Comparison of ENCODE assay signal across 9 mouse cellular contexts in the genomic region with DNA sequence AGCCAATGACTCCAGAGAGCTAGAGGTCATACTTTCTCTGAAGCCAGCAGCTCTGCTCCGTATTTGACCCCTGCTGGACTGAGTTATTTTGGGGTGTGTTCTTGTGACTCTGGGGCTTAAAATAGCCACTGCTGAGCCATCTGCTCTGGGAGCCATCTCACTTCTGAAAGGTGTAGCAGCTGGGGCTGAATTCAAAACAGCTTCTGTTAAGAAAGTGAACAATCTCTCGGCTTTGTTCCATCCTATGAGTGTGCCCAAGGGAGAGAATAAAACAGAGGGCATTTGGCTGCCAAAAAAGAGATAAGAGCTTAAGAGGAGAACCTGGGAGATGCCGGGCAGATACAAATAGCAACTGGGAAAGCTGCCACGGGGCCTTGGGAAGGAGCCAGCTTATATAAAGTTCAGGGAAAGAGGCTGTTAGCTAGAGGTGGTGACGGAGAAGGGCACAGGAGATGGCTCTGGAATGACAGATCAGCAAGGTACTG.
A peak's percentile ranks its signal among the peaks of the same experiment; 100 is the strongest.
DNase-seq lines count a peak whose midpoint lies in the region; ATAC-seq and TF ChIP-seq lines count a peak whose summit lies in the region.
"Had no signal": no experiment of that assay in that cellular context is flagged by ENCODE, and none has a peak within 500 bp of the region (broad histone marks: within the 10 kb centered on the region; RNA-seq: fewer than 3 reads in every experiment).

No protein-coding gene starts in this region.

- TF ChIP-seq CTCF in thymus, adult 2 months (IDR thresholded peaks at IDR 0.05; ENCODE audit: borderline replicate concordance, control insufficient read depth, extremely low read depth, insufficient read depth, low read length, poor library complexity): no peak

- no peak overlapping the region for H3K4me3 ChIP-seq in intestine, embryonic 14.5 days (ENCODE audit: low read depth, low read length)
- no peak overlapping the region for H3K4me3 ChIP-seq in intestine, embryonic 16.5 days (ENCODE audit: low read length)
- H3K4me3 ChIP-seq in thymus, adult 2 months (ENCODE audit: control insufficient read depth, insufficient read depth, low read length): no peak overlapping the region

- no peaks in the 10 kb centered on the region for H3K9me3 ChIP-seq in intestine, embryonic 14.5 days (ENCODE audit: control insufficient read depth, low read length)
- no peaks in the 10 kb centered on the region for H3K9me3 ChIP-seq in intestine, embryonic 16.5 days (ENCODE audit: control insufficient read depth, low read length)

- H3K4me1 ChIP-seq in intestine, embryonic 14.5 days (replicated peaks; ENCODE audit: control insufficient read depth, insufficient read depth, low read length): 0 out of 2 replicates have a peak, but pooled peaks cover 4% of the 10 kb centered on the region
- H3K4me1 ChIP-seq in intestine, embryonic 16.5 days (ENCODE audit: control insufficient read depth, insufficient read depth, low read length): no peaks in the 10 kb centered on the region
- no peaks in the 10 kb centered on the region for H3K4me1 ChIP-seq in thymus, adult 2 months (replicated peaks; ENCODE audit: control insufficient read depth, insufficient read depth, low read length)

- H3K9ac ChIP-seq in intestine, embryonic 14.5 days (ENCODE audit: low read length): no peak overlapping the region
- no peak overlapping the region for H3K9ac ChIP-seq in intestine, embryonic 16.5 days (ENCODE audit: low read depth, low read length)

- no peak overlapping the region for H3K27ac ChIP-seq in intestine, embryonic 14.5 days (ENCODE audit: low read depth)
- no peak overlapping the region for H3K27ac ChIP-seq in intestine, embryonic 16.5 days (ENCODE audit: low read length)
- H3K27ac ChIP-seq in thymus, adult 2 months (ENCODE audit: control insufficient read depth, insufficient read depth, low read length): no peak overlapping the region

- peak; percentile 58 for DNase-seq in intestine, embryonic 14.5 days (ENCODE audit: low spot score)
- DNase-seq in cerebellum, adult 9-11 months: peak; percentile 87
- peak; percentile 75 for DNase-seq in heart, adult 8-10 months (ENCODE audit: low spot score)
- DNase-seq in layer of hippocampus, adult 8-10 months (ENCODE audit: low spot score in 2 of 2): peak; percentile 56 to 73
- peak; percentile 20 for DNase-seq in lung, postnatal 14 days
- DNase-seq in thymus, adult 18-20 months: no peak
- no peak for DNase-seq in thymus, adult 2 months

- H3K27me3 ChIP-seq in intestine, embryonic 14.5 days (replicated peaks; ENCODE audit: control insufficient read depth, insufficient read depth, low read length): no peaks in the 10 kb centered on the region
- no peaks in the 10 kb centered on the region for H3K27me3 ChIP-seq in intestine, embryonic 16.5 days (replicated peaks; ENCODE audit: control insufficient read depth, insufficient read depth, low read length)
- H3K27me3 ChIP-seq in thymus, adult 2 months (ENCODE audit: control insufficient read depth, insufficient read depth, low read length): no peaks in the 10 kb centered on the region
- H3K27me3 ChIP-seq: CH12.LX had no signal

- 36% methylated on average over 5 of the region's 5 CpGs for WGBS in intestine, embryonic 14.5 days
- WGBS in intestine, embryonic 16.5 days: 39% methylated on average over 5 of the region's 5 CpGs
- 76% methylated on average over 5 of the region's 5 CpGs for WGBS in thymus, adult 2 months

- H3K36me3 ChIP-seq in intestine, embryonic 14.5 days (ENCODE audit: control insufficient read depth, insufficient read depth, low read length): no peaks in the 10 kb centered on the region
- no peaks in the 10 kb centered on the region for H3K36me3 ChIP-seq in intestine, embryonic 16.5 days (ENCODE audit: control insufficient read depth, insufficient read depth, low read length)
- no peaks in the 10 kb centered on the region for H3K36me3 ChIP-seq in thymus, adult 2 months (ENCODE audit: control insufficient read depth, insufficient read depth, low read length)

- no peak for ATAC-seq in intestine, embryonic 14.5 days (replicated peaks; ENCODE audit: low FRiP score, low TSS enrichment, low read depth)
- no peak for ATAC-seq in intestine, embryonic 16.5 days

- no peak overlapping the region for H3K4me2 ChIP-seq in intestine, embryonic 14.5 days (ENCODE audit: low read length)
- no peak overlapping the region for H3K4me2 ChIP-seq in intestine, embryonic 16.5 days (ENCODE audit: low read depth, low read length)

- TF ChIP-seq POLR2A in thymus, adult 2 months (IDR thresholded peaks at IDR 0.05; ENCODE audit: control insufficient read depth, extremely low read depth, insufficient read depth, low read length, poor library complexity): no peak

Comparison
In these comparisons a context has a peak if more than half of its experiments do, and no peak if none do; other contexts are left out.
1. DNase-seq: peak in intestine, embryonic 14.5 days (single experiment), cerebellum, adult 9-11 months (single experiment), heart, adult 8-10 months (single experiment), layer of hippocampus, adult 8-10 months (2 of 2) and lung, postnatal 14 days (single experiment); none in thymus, adult 18-20 months (0 of 2) and thymus, adult 2 months (single experiment).